Mouse (Mus musculus): ENCODE measurements around the gene 4930518I15Rik. TPM values are rescaled to one million over a fixed set of nuclear protein-coding genes. Genes with fewer than 3 reads are reported as not detected.

4930518I15Rik gene
- total and polyA plus RNA-seq, 3 experiments: 0.51 to 0.81 (median 0.72) TPM

DNA sequence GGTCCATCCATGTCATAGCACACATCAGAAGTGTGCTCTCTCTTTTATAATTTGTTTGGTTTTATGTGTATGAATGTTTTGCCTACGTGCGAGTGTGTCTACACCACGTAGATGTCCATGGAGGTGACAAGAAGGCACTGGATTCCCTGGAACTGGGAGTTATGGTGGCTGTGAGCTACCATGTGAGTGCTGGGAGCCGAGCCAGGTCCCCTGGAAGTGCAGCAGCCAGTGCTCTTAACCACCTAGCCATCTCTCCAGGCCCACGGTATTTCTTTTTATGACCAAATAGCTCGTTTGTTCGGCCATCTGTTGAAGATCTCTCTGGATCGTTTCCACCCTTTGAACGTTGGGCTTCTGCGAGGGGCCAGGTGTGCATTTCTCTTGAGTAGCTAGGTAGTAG lies 14.4 kb downstream of the 4930518I15Rik start:
- no peak overlapping the region for H3K4me3 ChIP-seq (replicated peaks in 1 of 3; ENCODE audit: low read depth in 2 of 3, low read length in 2 of 3, poor library complexity in 1 of 3)
- TF ChIP-seq PAX5 (IDR thresholded peaks at IDR 0.05; ENCODE audit: low read length): no peak
- TF ChIP-seq MAFK (IDR thresholded peaks at IDR 0.05; ENCODE audit: insufficient replicate concordance, low read length): no peak
- no peak for TF ChIP-seq ZMIZ1 (IDR thresholded peaks at IDR 0.05; ENCODE audit: low read depth, low read length)
- TF ChIP-seq RCOR1 (conservative IDR thresholded peaks at IDR 0.05; ENCODE audit: low read depth, low read length): no peak
- no peak for TF ChIP-seq USF2 (conservative IDR thresholded peaks at IDR 0.05; ENCODE audit: low read depth, low read length)
- TF ChIP-seq MXI1 (IDR thresholded peaks at IDR 0.05; ENCODE audit: low read depth, low read length): no peak
- TF ChIP-seq CHD2 (IDR thresholded peaks at IDR 0.05; ENCODE audit: low read length): no peak
- no peak for TF ChIP-seq IRF4 (IDR thresholded peaks at IDR 0.05; ENCODE audit: low read depth, low read length)
- TF ChIP-seq CTCF (conservative IDR thresholded peaks at IDR 0.05 in 1 of 2, IDR thresholded peaks at IDR 0.05 in 1 of 2; ENCODE audit: low read depth in 2 of 2, low read length in 2 of 2): no peak
- TF ChIP-seq MAX (IDR thresholded peaks at IDR 0.05; ENCODE audit: low read length): no peak
- no peak for TF ChIP-seq SIN3A (IDR thresholded peaks at IDR 0.05; ENCODE audit: low read length)
- TF ChIP-seq CHD1 (IDR thresholded peaks at IDR 0.05; ENCODE audit: low read depth, low read length): no peak
- no peak for TF ChIP-seq TCF12 (IDR thresholded peaks at IDR 0.05; ENCODE audit: low read depth, low read length)
- no peak for TF ChIP-seq ETS1 (conservative IDR thresholded peaks at IDR 0.05; ENCODE audit: low read depth, low read length)
- no peak overlapping the region for H3K27ac ChIP-seq (ENCODE audit: insufficient read depth, low read depth)
- H3K4me2 ChIP-seq (ENCODE audit: insufficient read depth, low read depth, poor library complexity, severe bottlenecking): no peak overlapping the region
- in situ Hi-C loops (cut with MboI; ENCODE audit: low pct_ligation_motif_present, low pct_unique_long_range_greater_than_20kb, low sequenced_read_pairs): no loop called here
- dilution Hi-C loops (cut with MboI; ENCODE audit: extremely low pct_ligation_motif_present, extremely low pct_unique_long_range_greater_than_20kb, low sequenced_read_pairs): no loop called here
- no peak for DNase-seq (ENCODE audit: extremely low read depth)
- peaks cover 4 to 40% of the 10 kb centered on the region in 2 experiments for H3K4me1 ChIP-seq (ENCODE audit: control insufficient read depth in 1 of 2, insufficient read depth in 2 of 2)
- peaks cover 18% of the 10 kb centered on the region; the same call in 1 of the 2 replicates for H3K79me2 ChIP-seq (replicated peaks; ENCODE audit: control insufficient read depth, extremely low read depth, insufficient read depth, poor library complexity, severe bottlenecking)
- H3K27me3 ChIP-seq (replicated peaks): no peaks in the 10 kb centered on the region
- H3K9ac ChIP-seq (ENCODE audit: insufficient read depth, low read depth): no peak overlapping the region
- H3K9me3 ChIP-seq (replicated peaks; ENCODE audit: low read length): no peaks in the 10 kb centered on the region
- H3K36me3 ChIP-seq (replicated peaks in 1 of 2; ENCODE audit: control insufficient read depth in 1 of 2, insufficient read depth in 1 of 2, low read length in 1 of 2): peaks cover 6 to 51% of the 10 kb centered on the region in 2 experiments

DNA sequence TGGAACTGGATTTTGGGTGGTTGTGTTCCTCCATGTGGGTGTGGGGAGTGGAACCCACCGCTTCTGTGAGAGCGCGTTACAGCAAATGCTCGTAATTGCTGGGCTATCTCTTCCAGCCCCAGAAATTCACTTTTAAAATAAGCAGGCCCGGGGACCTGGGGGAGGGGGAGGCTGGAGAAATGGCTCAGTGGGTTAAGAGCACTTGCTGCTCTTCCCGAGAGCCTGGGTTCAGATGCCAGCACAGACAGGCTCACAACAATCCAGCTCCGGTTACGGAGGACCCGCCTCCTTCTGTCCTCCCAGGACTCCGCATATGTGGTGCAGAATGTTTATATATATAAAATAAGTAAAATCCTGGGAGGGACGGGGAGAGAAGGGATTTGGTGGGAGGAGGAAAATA lies 15.0 kb downstream of the 4930518I15Rik start:
- in situ Hi-C loops (cut with MboI; ENCODE audit: low pct_ligation_motif_present, low pct_unique_long_range_greater_than_20kb, low sequenced_read_pairs): no loop called here
- Histone ChIP-seq H3K4me1 (ENCODE audit: control insufficient read depth in 1 of 2, insufficient read depth in 2 of 2) (peaks cover 4 to 40% of the 10 kb centered on the region in 2 experiments), H3K27ac (ENCODE audit: insufficient read depth, low read depth) (no peak overlapping the region)

More for the DNA sequence above, 15.0 kb downstream of the 4930518I15Rik start:
- dilution Hi-C loops (cut with MboI; ENCODE audit: extremely low pct_ligation_motif_present, extremely low pct_unique_long_range_greater_than_20kb, low sequenced_read_pairs): no loop called here
- Histone ChIP-seq H3K4me2 (ENCODE audit: insufficient read depth, low read depth, poor library complexity, severe bottlenecking) (peak overlapping the region; percentile 55; the same call in 1 of the 2 replicates), H3K27me3 (replicated peaks) (no peaks in the 10 kb centered on the region), H3K79me2 (replicated peaks; ENCODE audit: control insufficient read depth, extremely low read depth, insufficient read depth, poor library complexity, severe bottlenecking) (peaks cover 18% of the 10 kb centered on the region; the same call in 1 of the 2 replicates), H3K4me3 (replicated peaks in 1 of 3; ENCODE audit: low read depth in 2 of 3, low read length in 2 of 3, poor library complexity in 1 of 3) (no peak overlapping the region), H3K9ac (ENCODE audit: insufficient read depth, low read depth) (no peak overlapping the region), H3K9me3 (replicated peaks; ENCODE audit: low read length) (no peaks in the 10 kb centered on the region), H3K36me3 (replicated peaks in 1 of 2; ENCODE audit: control insufficient read depth in 1 of 2, insufficient read depth in 1 of 2, low read length in 1 of 2) (peaks cover 6 to 45% of the 10 kb centered on the region in 2 experiments)
- no peak for TF ChIP-seq ZNF384 (IDR thresholded peaks at IDR 0.05; ENCODE audit: low read depth, low read length)
- DNase-seq (ENCODE audit: extremely low read depth): no peak

Measured in CH12.LX (cell line).